Mouse (Mus musculus) heart, postnatal 0 days (tissue): ENCODE data around the gene Cant1. TPM values are rescaled to one million over a fixed set of nuclear protein-coding genes. Genes with fewer than 3 reads are reported as not detected.

Experiments used
- ATAC-seq: fragments of 200-750 bp; cut with Nextera tagmentation; 2 replicates; pipeline ENCODE4 v1.8.0; 2017; ENCODE audit warnings: low read depth, moderate number of reproducible peaks, moderate library complexity; ENCODE audit not compliant: insufficient read depth
- DNase-seq: peaks from one replicate; pipeline ENCODE4 v3.0.0-alpha.2; 2016; ENCODE audit warnings: low spot score
- H3K27ac ChIP-seq: fragments of 300-500 bp; sonication (generic); 2 replicates; pipeline ENCODE4 v1.5.1; 2014; ENCODE audit warnings: low read depth, mild to moderate bottlenecking
- H3K27me3 ChIP-seq: fragments of 300-500 bp; sonication (generic); 2 replicates; pipeline ENCODE4 v1.6.1; 2014; ENCODE audit warnings: low read length, mixed read lengths; ENCODE audit not compliant: control insufficient read depth, insufficient read depth
- H3K36me3 ChIP-seq: fragments of 300-500 bp; sonication (generic); replicated peaks from 2 replicates; pipeline ENCODE4 v1.6.1; 2014; ENCODE audit warnings: low read length, mixed read lengths; ENCODE audit not compliant: control insufficient read depth, insufficient read depth
- H3K4me1 ChIP-seq: fragments of 300-500 bp; sonication (generic); 2 replicates; pipeline ENCODE4 v1.6.1; 2014; ENCODE audit warnings: antibody characterized with exemption; ENCODE audit not compliant: control insufficient read depth, insufficient read depth
- H3K4me2 ChIP-seq: fragments of 300-500 bp; sonication (generic); 2 replicates; pipeline ENCODE4 v1.6.1; 2014; ENCODE audit warnings: low read depth, mild to moderate bottlenecking, low read length, moderate library complexity
- H3K4me3 ChIP-seq: fragments of 300-500 bp; sonication (generic); 2 replicates; pipeline ENCODE4 v1.5.1; 2014; ENCODE audit warnings: low read depth, low read length
- H3K9ac ChIP-seq: fragments of 300-500 bp; sonication (generic); replicated peaks from 2 replicates; pipeline ENCODE4 v1.6.1; 2014; ENCODE audit warnings: low read depth, low read length, mixed read lengths
- H3K9me3 ChIP-seq: fragments of 300-500 bp; sonication (generic); replicated peaks from 2 replicates; pipeline ENCODE4 v1.6.1; 2016; ENCODE audit warnings: low read length; ENCODE audit not compliant: control insufficient read depth
- CTCF ChIP-seq: IDR thresholded peaks from 2 replicates; pipeline ENCODE4 v1.5.1; 2016; ENCODE audit warnings: antibody characterized with exemption, control low read depth, low read depth
- EP300 ChIP-seq: IDR thresholded peaks from 2 replicates; pipeline ENCODE4 v1.6.1; 2016; ENCODE audit warnings: antibody characterized with exemption, low read depth
- WGBS: fragments of 180-500 bp; shearing (Covaris S2); extraction: QIAGEN DNeasy Blood & Tissue Kit; methylation state at CpG from one replicate; pipeline ENCODE4 v1.1.7; 2014; 5-methylcytosine and 5-hydroxymethylcytosine counted together
- polyA plus RNA-seq: library from polyadenylated mRNA; unstranded; fragments of >200 nt; fragmentation: Nextera tagmentation; extraction: Ambion mirVana; gene quantifications from 2 replicates; pipeline ENCODE4 v1.2.1, GENCODE M21; 2015
- total RNA-seq: library from RNA; depleted of rRNA; stranded (reverse); fragments of >200 nt; gene quantifications from 2 replicates; pipeline ENCODE4 v1.2.3, GENCODE M21; 2014; ENCODE audit warnings: low replicate concordance

Cant1 gene
- total and polyA plus RNA-seq, 2 experiments from 2014 or later = 10.4 to 35.5 TPM

GRCm38 (mm10) chr11:118375461-118375860, 43.4 kb downstream of the Cant1 start:
- Histone ChIP-seq H3K27ac (peak overlapping the region; percentile 27; the same call in 1 of the 2 replicates), H3K9ac (no peak overlapping the region), H3K27me3 (no peaks in the 10 kb centered on the region), H3K36me3 (no peaks in the 10 kb centered on the region), H3K4me1 (0 out of 2 replicates have a peak, but pooled peaks cover 8% of the 10 kb centered on the region), H3K4me3 (no peak overlapping the region), H3K4me2 (no peak overlapping the region), H3K9me3 (no peaks in the 10 kb centered on the region)
- DNase-seq = no peak
- WGBS = 65% methylated on average over 8 of the region's 8 CpGs
- no peak for ATAC-seq
- no peak for TF ChIP-seq CTCF
- TF ChIP-seq EP300 = no peak

- H3K27me3 ChIP-seq = no peaks in the 10 kb centered on the region
- ATAC-seq (no peak), DNase-seq (no peak)
- H3K27ac ChIP-seq = peak overlapping the region; percentile 27; the same call in 1 of the 2 replicates
- H3K4me2 ChIP-seq = no peak overlapping the region
- H3K9ac ChIP-seq = no peak overlapping the region
- H3K4me1 ChIP-seq = 0 out of 2 replicates have a peak, but pooled peaks cover 8% of the 10 kb centered on the region
- H3K36me3 ChIP-seq = no peaks in the 10 kb centered on the region
- no peaks in the 10 kb centered on the region for H3K9me3 ChIP-seq
- TF ChIP-seq EP300 (no peak), CTCF (peak; percentile 15; the same call in 1 of the 2 replicates)
- H3K4me3 ChIP-seq = no peak overlapping the region
Observed at GRCm38 (mm10) chr11:118375006-118375405, 43.9 kb downstream of the Cant1 start.

GRCm38 (mm10) chr11:118374506-118374905, 44.4 kb downstream of the Cant1 start:
- Histone ChIP-seq H3K4me2 (no peak overlapping the region), H3K27me3 (no peaks in the 10 kb centered on the region), H3K36me3 (no peaks in the 10 kb centered on the region), H3K27ac (no peak overlapping the region), H3K9ac (no peak overlapping the region), H3K4me3 (no peak overlapping the region), H3K9me3 (no peaks in the 10 kb centered on the region), H3K4me1 (0 out of 2 replicates have a peak, but pooled peaks cover 8% of the 10 kb centered on the region)
- WGBS = 61% methylated on average over 5 of the region's 5 CpGs
- DNase-seq (no peak), ATAC-seq (no peak)
- TF ChIP-seq EP300 = no peak
- TF ChIP-seq CTCF = no peak

- no peak overlapping the region for H3K4me2 ChIP-seq
- no peak overlapping the region for H3K4me3 ChIP-seq
- H3K9ac ChIP-seq = no peak overlapping the region
- TF ChIP-seq EP300 (no peak), CTCF (no peak)
- DNase-seq = no peak
- 46% methylated on average over 7 of the region's 7 CpGs for WGBS
- no peak for ATAC-seq
- no peaks in the 10 kb centered on the region for H3K36me3 ChIP-seq
- no peaks in the 10 kb centered on the region for H3K27me3 ChIP-seq
- 0 out of 2 replicates have a peak, but pooled peaks cover 4% of the 10 kb centered on the region for H3K9me3 ChIP-seq
- H3K27ac ChIP-seq = no peak overlapping the region
- H3K4me1 ChIP-seq = 0 out of 2 replicates have a peak, but pooled peaks cover 8% of the 10 kb centered on the region
Observed at GRCm38 (mm10) chr11:118372641-118373040, 46.2 kb downstream of the Cant1 start.

GRCm38 (mm10) chr11:118371876-118372275, 47.0 kb downstream of the Cant1 start:
- no peak for DNase-seq
- Histone ChIP-seq H3K36me3 (no peaks in the 10 kb centered on the region), H3K9ac (no peak overlapping the region), H3K4me3 (no peak overlapping the region), H3K4me2 (no peak overlapping the region), H3K27ac (no peak overlapping the region), H3K4me1 (0 out of 2 replicates have a peak, but pooled peaks cover 8% of the 10 kb centered on the region), H3K9me3 (0 out of 2 replicates have a peak, but pooled peaks cover 4% of the 10 kb centered on the region), H3K27me3 (no peaks in the 10 kb centered on the region)
- WGBS = 69% methylated on average over 7 of the region's 7 CpGs
- no peak; the same call in 1 of the 2 replicates for ATAC-seq
- TF ChIP-seq CTCF (no peak), EP300 (no peak)

GRCm38 (mm10) chr11:118369657-118370056, 49.2 kb downstream of the Cant1 start:
- WGBS = 68% methylated on average over 8 of the region's 8 CpGs
- TF ChIP-seq CTCF = no peak
- TF ChIP-seq EP300 = no peak
- H3K4me2 ChIP-seq = no peak overlapping the region
- H3K4me3 ChIP-seq = no peak overlapping the region
- no peaks in the 10 kb centered on the region for H3K36me3 ChIP-seq
- no peak overlapping the region for H3K9ac ChIP-seq
- ATAC-seq (no peak), DNase-seq (no peak)
- H3K27me3 ChIP-seq = no peaks in the 10 kb centered on the region
- no peak overlapping the region for H3K27ac ChIP-seq
- 0 out of 2 replicates have a peak, but pooled peaks cover 4% of the 10 kb centered on the region for H3K9me3 ChIP-seq
- no peaks in the 10 kb centered on the region for H3K4me1 ChIP-seq
